Mouse (Mus musculus) cortical plate, adult 2 months (tissue): ENCODE measurements around the gene St13. TPM values are rescaled to one million over a fixed set of nuclear protein-coding genes. Genes with fewer than 3 reads are reported as not detected.
A peak's percentile ranks its signal among the peaks of the same experiment; 100 is the strongest.

Experiments used
- H3K27ac ChIP-seq: fragments of 200-500 bp; 2 replicates; pipeline ENCODE4 v1.5.1; 2012; ENCODE audit warnings: low read length, control low read depth, inconsistent platforms; ENCODE audit not compliant: insufficient read depth
- H3K4me1 ChIP-seq: fragments of 200-500 bp; 2 replicates; pipeline ENCODE4 v1.6.1; 2011; ENCODE audit warnings: low read length; ENCODE audit not compliant: control insufficient read depth, insufficient read depth
- H3K4me3 ChIP-seq: fragments of 200-500 bp; 2 replicates; pipeline ENCODE4 v1.5.1; 2011; ENCODE audit warnings: mild to moderate bottlenecking, low read length, control low read depth; ENCODE audit not compliant: insufficient read depth
- CTCF ChIP-seq: fragments of 200-500 bp; IDR thresholded peaks from 2 replicates; pipeline ENCODE4 v1.5.1; 2011; ENCODE audit warnings: mild to moderate bottlenecking, control low read depth, low read length; ENCODE audit not compliant: insufficient read depth; ENCODE audit errors: extremely low read depth
- POLR2A ChIP-seq: fragments of 200-500 bp; IDR thresholded peaks from 2 replicates; pipeline ENCODE4 v1.6.1; 2011; ENCODE audit warnings: mild to moderate bottlenecking, low read length, control low read depth; ENCODE audit not compliant: insufficient read depth; ENCODE audit errors: extremely low read depth
- polyA plus RNA-seq: library from polyadenylated mRNA; depleted of rRNA; stranded (reverse); fragments of >200 nt; gene quantifications from 2 replicates; pipeline ENCODE4 v1.2.3, GENCODE M21; 2012

The St13 gene
- polyA plus RNA-seq, 1 experiment: 72.9 TPM

- Histone ChIP-seq H3K4me3 (no peak overlapping the region), H3K27ac (no peak overlapping the region), H3K4me1 (no peaks in the 10 kb centered on the region)
- TF ChIP-seq POLR2A: no peak
- no peak for TF ChIP-seq CTCF
These were observed 33.6 kb downstream of the St13 start for GRCm38 (mm10) chr15:81366241-81366640.

- H3K4me3 ChIP-seq: no peak overlapping the region
- H3K27ac ChIP-seq: no peak overlapping the region
- no peaks in the 10 kb centered on the region for H3K4me1 ChIP-seq
- no peak for TF ChIP-seq CTCF
- TF ChIP-seq POLR2A: no peak
These were observed 34.6 kb downstream of the St13 start for GRCm38 (mm10) chr15:81365246-81365645.

GRCm38 (mm10) chr15:81364271-81364670, 35.6 kb downstream of the St13 start:
- no peak overlapping the region for H3K27ac ChIP-seq
- TF ChIP-seq POLR2A: no peak
- TF ChIP-seq CTCF: no peak
- peaks cover 4% of the 10 kb centered on the region; the same call in 1 of the 2 replicates for H3K4me1 ChIP-seq
- H3K4me3 ChIP-seq: no peak overlapping the region

GRCm38 (mm10) chr15:81362501-81362900, 37.4 kb downstream of the St13 start:
- no peak overlapping the region for H3K27ac ChIP-seq
- TF ChIP-seq CTCF (no peak), POLR2A (no peak)
- peaks cover 4% of the 10 kb centered on the region; the same call in 1 of the 2 replicates for H3K4me1 ChIP-seq

DNA sequence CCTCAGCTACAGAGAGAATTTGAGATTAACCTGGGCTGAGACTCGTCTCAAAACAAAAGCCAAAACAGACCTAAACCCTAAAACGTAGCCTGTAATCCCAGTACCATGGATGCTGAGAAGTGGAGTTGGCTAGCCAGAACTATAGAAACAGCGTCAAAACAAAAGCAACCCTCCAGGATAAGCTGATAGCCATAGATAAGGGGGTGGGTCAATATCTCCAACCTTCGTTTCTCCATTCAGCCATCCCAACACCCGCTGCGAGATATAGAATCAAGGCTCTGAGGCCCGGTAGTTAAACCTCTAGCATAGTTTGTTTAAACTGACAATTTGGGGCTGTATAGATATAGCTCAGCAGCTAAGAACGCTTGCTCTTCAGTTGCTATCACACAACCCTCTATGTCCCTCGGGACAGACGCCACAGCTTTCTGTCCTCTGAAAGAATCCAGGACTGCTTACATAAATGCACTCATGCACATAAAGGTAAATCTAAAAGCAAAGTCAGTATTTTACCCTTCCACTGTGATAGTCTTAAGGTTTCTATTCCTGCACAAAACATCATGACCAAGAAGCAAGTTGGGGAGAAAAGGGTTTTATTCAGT, 38.4 kb downstream of the St13 start:
- Histone ChIP-seq H3K27ac (peak overlapping the region; percentile 16; the same call in 1 of the 2 replicates), H3K4me1 (peaks cover 4% of the 10 kb centered on the region; the same call in 1 of the 2 replicates), H3K4me3 (no peak overlapping the region)
- TF ChIP-seq CTCF (no peak), POLR2A (no peak)

More at GRCm38 (mm10) chr15:81362501-81362900, 37.4 kb downstream of the St13 start:
- H3K4me3 ChIP-seq: no peak overlapping the region

GRCm38 (mm10) chr15:81361022-81361404, 38.9 kb downstream of the St13 start:
- no peak for TF ChIP-seq POLR2A
- no peak for TF ChIP-seq CTCF
- Histone ChIP-seq H3K4me1 (peaks cover 4% of the 10 kb centered on the region; the same call in 1 of the 2 replicates), H3K27ac (peak overlapping the region; percentile 16; the same call in 1 of the 2 replicates), H3K4me3 (peak overlapping the region; percentile 89; the same call in 1 of the 2 replicates)

- Histone ChIP-seq H3K4me3 (peak within 1 kb of the TSS; percentile 89), H3K27ac (peak within 1 kb of the TSS; percentile 16; the same call in 1 of the 2 replicates), H3K4me1 (peaks cover 4% of the 10 kb centered on the region; the same call in 1 of the 2 replicates)
- TF ChIP-seq POLR2A: no peak; the same call in 1 of the 2 replicates
- no peak for TF ChIP-seq CTCF
These were observed 39.4 kb downstream of the St13 start, which contains the start of gene Slc25a17 for GRCm38 (mm10) chr15:81360345-81361021. TSS of gene Slc25a17 (minus strand) at chr15:81360812.

GRCm38 (mm10) chr15:81359421-81359820, 40.5 kb downstream of the St13 start:
- peaks cover 4% of the 10 kb centered on the region; the same call in 1 of the 2 replicates for H3K4me1 ChIP-seq
- H3K4me3 ChIP-seq: no peak overlapping the region

DNA sequence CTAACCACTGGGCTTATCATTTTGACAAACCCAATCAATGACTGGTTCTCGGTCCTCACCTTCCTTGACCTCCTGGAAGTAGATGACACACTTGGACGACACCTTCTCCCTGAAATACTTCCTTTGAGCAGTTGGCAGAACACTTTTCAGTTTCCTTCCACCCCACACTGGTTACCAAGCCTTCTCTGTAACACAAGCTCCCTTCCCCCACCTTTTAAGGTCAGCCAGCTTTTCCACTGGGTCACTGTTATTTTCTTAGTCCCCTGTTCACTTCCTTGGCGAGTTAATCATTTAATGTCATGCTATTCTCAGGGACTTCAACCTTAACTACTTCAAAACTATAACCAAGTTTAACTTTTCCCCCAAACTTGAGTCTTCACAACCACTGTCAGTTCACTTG, 40.9 kb downstream of the St13 start:
- Histone ChIP-seq H3K4me3 (no peak overlapping the region), H3K27ac (no peak overlapping the region), H3K4me1 (peaks cover 4% of the 10 kb centered on the region; the same call in 1 of the 2 replicates)
- TF ChIP-seq POLR2A: no peak
- no peak for TF ChIP-seq CTCF

More at GRCm38 (mm10) chr15:81359421-81359820, 40.5 kb downstream of the St13 start:
- no peak for TF ChIP-seq CTCF
- no peak for TF ChIP-seq POLR2A
- no peak overlapping the region for H3K27ac ChIP-seq

DNA sequence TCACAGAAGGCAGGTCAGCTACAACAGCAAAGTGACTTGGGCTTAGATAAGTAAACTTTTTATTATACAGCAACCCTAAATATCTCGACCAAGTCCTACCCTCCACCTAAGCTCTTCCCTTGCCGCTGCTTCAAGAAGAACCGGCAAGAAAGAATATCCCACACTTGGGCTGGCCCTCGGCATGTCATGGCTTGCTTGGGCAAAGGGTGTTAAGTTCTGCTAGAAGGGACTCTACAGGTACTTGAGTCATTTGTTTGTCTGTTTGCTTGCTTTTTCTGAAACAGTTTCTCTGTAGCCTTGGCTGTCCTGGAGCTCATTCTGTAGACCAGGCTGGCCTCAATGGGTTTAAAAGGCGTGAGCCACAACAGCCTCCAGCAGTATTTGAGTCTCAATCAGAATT, 42.9 kb downstream of the St13 start:
- TF ChIP-seq CTCF (no peak), POLR2A (no peak)
- Histone ChIP-seq H3K4me1 (peaks cover 4% of the 10 kb centered on the region; the same call in 1 of the 2 replicates), H3K27ac (no peak overlapping the region), H3K4me3 (no peak overlapping the region)

GRCm38 (mm10) chr15:81355146-81355761, 44.6 kb downstream of the St13 start:
- Histone ChIP-seq H3K4me1 (peaks cover 4% of the 10 kb centered on the region; the same call in 1 of the 2 replicates), H3K4me3 (no peak overlapping the region), H3K27ac (no peak overlapping the region)
- TF ChIP-seq CTCF (0 out of 2 replicates have a peak, but pooled peaks have one; percentile 17), POLR2A (no peak)
